Mouse (Mus musculus) heart, postnatal 0 days (tissue): Measurements from ENCODE around the gene Ralgps2.

Experiments used
- CTCF ChIP-seq: IDR thresholded peaks from 2 replicates; pipeline ENCODE4 v1.5.1; 2016; ENCODE audit warnings: antibody characterized with exemption, control low read depth, low read depth
- EP300 ChIP-seq: IDR thresholded peaks from 2 replicates; pipeline ENCODE4 v1.6.1; 2016; ENCODE audit warnings: antibody characterized with exemption, low read depth

- TF ChIP-seq CTCF: no peak
- no peak for TF ChIP-seq EP300
These were observed 7.2 kb downstream of the Ralgps2 start for GRCm38 (mm10) chr1:156932036-156932774.
